Mouse (Mus musculus) intestine, embryonic 14.5 days (tissue): Measurements from ENCODE around the gene 4933405L10Rik. TPM values are rescaled to one million over a fixed set of nuclear protein-coding genes. Genes with fewer than 3 reads are reported as not detected.

Experiments
- ATAC-seq: fragments of 200-750 bp; cut with Nextera tagmentation; replicated peaks from 2 replicates; pipeline ENCODE4 v1.8.0; 2017; ENCODE audit warnings: low read depth, moderate number of reproducible peaks, moderate TSS enrichment, moderate library complexity; ENCODE audit not compliant: low FRiP score, low TSS enrichment
- DNase-seq: peaks from one replicate; pipeline ENCODE4 v3.0.0-alpha.2; 2018; ENCODE audit warnings: low spot score
- H3K27ac ChIP-seq: fragments of 300-500 bp; sonication (generic); 2 replicates; pipeline ENCODE4 v1.5.1; 2014; ENCODE audit warnings: low read depth, mild to moderate bottlenecking, control low read depth
- H3K27me3 ChIP-seq: fragments of 300-500 bp; sonication (generic); replicated peaks from 2 replicates; pipeline ENCODE4 v1.6.1; 2014; ENCODE audit warnings: low read length, control low read depth; ENCODE audit not compliant: control insufficient read depth, insufficient read depth
- H3K36me3 ChIP-seq: fragments of 300-500 bp; sonication (generic); 2 replicates; pipeline ENCODE4 v1.6.1; 2014; ENCODE audit warnings: low read length, control low read depth; ENCODE audit not compliant: control insufficient read depth, insufficient read depth
- H3K4me1 ChIP-seq: fragments of 300-500 bp; sonication (generic); replicated peaks from 2 replicates; pipeline ENCODE4 v1.6.1; 2014; ENCODE audit warnings: low read length, control low read depth, mixed read lengths; ENCODE audit not compliant: control insufficient read depth, insufficient read depth
- H3K4me2 ChIP-seq: fragments of 300-500 bp; sonication (generic); 2 replicates; pipeline ENCODE4 v1.6.1; 2014; ENCODE audit warnings: low read length
- H3K4me3 ChIP-seq: fragments of 300-500 bp; sonication (generic); 2 replicates; pipeline ENCODE4 v1.5.1; 2014; ENCODE audit warnings: low read depth, low read length, control low read depth, mixed read lengths
- H3K9ac ChIP-seq: fragments of 300-500 bp; sonication (generic); 2 replicates; pipeline ENCODE4 v1.6.1; 2014; ENCODE audit warnings: mild to moderate bottlenecking, low read length
- H3K9me3 ChIP-seq: fragments of 300-500 bp; sonication (generic); 2 replicates; pipeline ENCODE4 v1.6.1; 2016; ENCODE audit warnings: low read length, control low read depth; ENCODE audit not compliant: control insufficient read depth
- WGBS: fragments of 180-500 bp; shearing (Covaris S2); extraction: QIAGEN DNeasy Blood & Tissue Kit; methylation state at CpG from one replicate; pipeline ENCODE4 v1.1.7; 2014; 5-methylcytosine and 5-hydroxymethylcytosine counted together
- polyA plus RNA-seq: library from polyadenylated mRNA; unstranded; fragments of >200 nt; fragmentation: Nextera tagmentation; extraction: Ambion mirVana; gene quantifications from 2 replicates; pipeline ENCODE4 v1.2.1, GENCODE M21; 2014

The 4933405L10Rik gene
- polyA plus RNA-seq, 1 experiment from 2014 or later = not detected

GRCm38 (mm10) chr8:105750606-105751005 is 43.2 kb downstream of the 4933405L10Rik start:
- no peaks in the 10 kb centered on the region for H3K9me3 ChIP-seq
- DNase-seq (peak; percentile 66), ATAC-seq (0 out of 2 replicates have a peak, but pooled peaks have one; percentile 27)
- H3K36me3 ChIP-seq = no peaks in the 10 kb centered on the region
- 8% methylated on average over 11 of the region's 11 CpGs for WGBS
- H3K4me3 ChIP-seq = no peak overlapping the region
- H3K9ac ChIP-seq = no peak overlapping the region
- peaks cover 17% of the 10 kb centered on the region for H3K4me1 ChIP-seq
- 0 out of 2 replicates have a peak, but pooled peaks cover 7% of the 10 kb centered on the region for H3K27me3 ChIP-seq
- H3K27ac ChIP-seq = peak overlapping the region; percentile 48; the same call in 1 of the 2 replicates
- H3K4me2 ChIP-seq = no peak overlapping the region

- 74% methylated on average over 2 of the region's 2 CpGs for WGBS
- H3K4me3 ChIP-seq = no peak overlapping the region
- ATAC-seq (no peak), DNase-seq (no peak)
- 0 out of 2 replicates have a peak, but pooled peaks cover 7% of the 10 kb centered on the region for H3K27me3 ChIP-seq
- H3K9me3 ChIP-seq = no peaks in the 10 kb centered on the region
- H3K9ac ChIP-seq = no peak overlapping the region
- H3K27ac ChIP-seq = no peak overlapping the region
- peaks cover 14% of the 10 kb centered on the region for H3K4me1 ChIP-seq
- H3K36me3 ChIP-seq = no peaks in the 10 kb centered on the region
- no peak overlapping the region for H3K4me2 ChIP-seq
These were observed 46.5 kb downstream of the 4933405L10Rik start for GRCm38 (mm10) chr8:105753916-105754315.

- no peak overlapping the region for H3K27ac ChIP-seq
- no peak overlapping the region for H3K4me2 ChIP-seq
- WGBS = 46% methylated on average over 2 of the region's 2 CpGs
- no peak overlapping the region for H3K4me3 ChIP-seq
- H3K9ac ChIP-seq = no peak overlapping the region
- no peak for DNase-seq
- H3K4me1 ChIP-seq = peaks cover 13% of the 10 kb centered on the region
- 0 out of 2 replicates have a peak, but pooled peaks cover 7% of the 10 kb centered on the region for H3K27me3 ChIP-seq
- H3K36me3 ChIP-seq = no peaks in the 10 kb centered on the region
- no peak for ATAC-seq
- H3K9me3 ChIP-seq = no peaks in the 10 kb centered on the region
These were observed 47.2 kb downstream of the 4933405L10Rik start for GRCm38 (mm10) chr8:105754688-105755087.

GRCm38 (mm10) chr8:105757796-105758276 is 50.4 kb downstream of the 4933405L10Rik start:
- Histone ChIP-seq H3K4me3 (peak overlapping the region; percentile 84), H3K27ac (peak overlapping the region; percentile 14; the same call in 1 of the 2 replicates), H3K4me1 (peaks cover 3% of the 10 kb centered on the region; the same call in 1 of the 2 replicates), H3K27me3 (0 out of 2 replicates have a peak, but pooled peaks cover 3% of the 10 kb centered on the region), H3K9ac (peak overlapping the region; percentile 66), H3K4me2 (peak overlapping the region; percentile 85), H3K36me3 (no peaks in the 10 kb centered on the region), H3K9me3 (no peaks in the 10 kb centered on the region)
- WGBS = 1% methylated on average over 12 of the region's 12 CpGs
- DNase-seq (no peak), ATAC-seq (peak; percentile 20; the same call in 1 of the 2 replicates)

GRCm38 (mm10) chr8:105758277-105759108 is 51.0 kb downstream of the 4933405L10Rik start, which contains the start of gene Gfod2:
Gene Gfod2 (minus strand): TSS chr8:105758664.
- H3K4me3 ChIP-seq = peak within 1 kb of the TSS; percentile 84
- H3K9me3 ChIP-seq = no peaks in the 10 kb centered on the region
- H3K9ac ChIP-seq = peak within 1 kb of the TSS; percentile 66
- peak within 1 kb of the TSS; percentile 14; the same call in 1 of the 2 replicates for H3K27ac ChIP-seq
- peaks cover 3% of the 10 kb centered on the region; the same call in 1 of the 2 replicates for H3K4me1 ChIP-seq
- H3K36me3 ChIP-seq = no peaks in the 10 kb centered on the region
- peak; percentile 92 for ATAC-seq
- H3K4me2 ChIP-seq = peak within 1 kb of the TSS; percentile 85
- WGBS = 4% methylated on average over 57 of the region's 57 CpGs
- H3K27me3 ChIP-seq = no peaks in the 10 kb centered on the region
- peak; percentile 97 for DNase-seq

Other genes starting within 250 kb of the 4933405L10Rik start
- 36.2 and 39.8 TPM in 2 replicates for gene Tppp3, start 236.1 kb upstream of the 4933405L10Rik start, polyA plus RNA-seq
- 25.0 and 25.2 TPM in 2 replicates for gene Zdhhc1, start 210.8 kb upstream of the 4933405L10Rik start, polyA plus RNA-seq
- 3.1 and 3.8 TPM in 2 replicates for gene Hsd11b2, start 188.9 kb upstream of the 4933405L10Rik start, polyA plus RNA-seq
- 72.7 and 78.5 TPM in 2 replicates for gene Atp6v0d1, start 141.6 kb upstream of the 4933405L10Rik start, polyA plus RNA-seq
- 19.1 and 20.2 TPM in 2 replicates for gene Ripor1, start 102.4 kb upstream of the 4933405L10Rik start, polyA plus RNA-seq
- gene Ctcf, start 71.1 kb upstream of the 4933405L10Rik start, polyA plus RNA-seq = 93.3 and 95.1 TPM in 2 replicates
- gene Agrp, start 70.3 kb upstream of the 4933405L10Rik start, polyA plus RNA-seq = 1.1 and 1.5 TPM in 2 replicates
- gene Carmil2, start 21.4 kb upstream of the 4933405L10Rik start, polyA plus RNA-seq = 1.0 and 1.1 TPM in 2 replicates
- gene Acd, start 6.6 kb upstream of the 4933405L10Rik start, polyA plus RNA-seq = 56.9 and 61.8 TPM in 2 replicates
- 16.0 and 17.5 TPM in 2 replicates for gene Pard6a, start 6.5 kb upstream of the 4933405L10Rik start, polyA plus RNA-seq
- gene Enkd1, start 555 bp downstream of the 4933405L10Rik start, polyA plus RNA-seq = 22.6 and 23.2 TPM in 2 replicates
- gene Gfod2, start 51.0 kb downstream of the 4933405L10Rik start, polyA plus RNA-seq = 11.3 and 11.8 TPM in 2 replicates
- 11.6 and 11.7 TPM in 2 replicates for gene Ranbp10, start 119.7 kb downstream of the 4933405L10Rik start, polyA plus RNA-seq
- gene Tsnaxip1, start 120.1 kb downstream of the 4933405L10Rik start, polyA plus RNA-seq = 0.11 TPM in 1 of 2 replicates, not detected in the other
- gene Cenpt, start 145.6 kb downstream of the 4933405L10Rik start, polyA plus RNA-seq = 39.2 and 40.1 TPM in 2 replicates
- 58.0 and 61.1 TPM in 2 replicates for gene Thap11, start 147.5 kb downstream of the 4933405L10Rik start, polyA plus RNA-seq
- gene Nutf2, start 152.9 kb downstream of the 4933405L10Rik start, polyA plus RNA-seq = 302 and 316 TPM in 2 replicates
- gene Edc4, start 173.2 kb downstream of the 4933405L10Rik start, polyA plus RNA-seq = 37.0 and 40.7 TPM in 2 replicates
- 0.32 and 0.97 TPM in 2 replicates for gene Nrn1l, start 185.9 kb downstream of the 4933405L10Rik start, polyA plus RNA-seq
- gene Pskh1, start 192.8 kb downstream of the 4933405L10Rik start, polyA plus RNA-seq = 30.0 and 31.7 TPM in 2 replicates
- gene Ctrl, start 226.2 kb downstream of the 4933405L10Rik start, polyA plus RNA-seq = 1.0 and 1.4 TPM in 2 replicates
- gene Psmb10, start 230.8 kb downstream of the 4933405L10Rik start, polyA plus RNA-seq = 64.2 and 64.8 TPM in 2 replicates
- gene Lcat, start 235.7 kb downstream of the 4933405L10Rik start, polyA plus RNA-seq = 1.2 and 1.4 TPM in 2 replicates